Mouse (Mus musculus) common myeloid progenitor, adult 5-6 weeks (primary cell): ENCODE measurements at regions not wholly inside any gene's neighbourhood (a gene's known extent, or its start where the extent isn't known, plus 50 kb on each side); places are given as distances from the start of the nearest gene placed in this dataset.

Source experiments
- ATAC-seq: replicated peaks from 2 replicates; pipeline ENCODE4 v1.8.0; 2016; ENCODE audit warnings: low read depth, mild to moderate bottlenecking, moderate TSS enrichment, inconsistent platforms; ENCODE audit not compliant: poor library complexity, severe bottlenecking

GRCm38 (mm10) chr2:101476862-101477261, 147.7 kb upstream of the Rag2 start:
- no peak for ATAC-seq

- ATAC-seq: no peak
Observed at GRCm38 (mm10) chr2:101490207-101490606, 134.3 kb upstream of the Rag2 start.

GRCm38 (mm10) chr2:101491762-101492161, 132.8 kb upstream of the Rag2 start:
- ATAC-seq: no peak

- no peak for ATAC-seq
Observed at GRCm38 (mm10) chr2:101508116-101508515, 116.4 kb upstream of the Rag2 start.
